Mouse (Mus musculus) bone marrow, adult 2 months (tissue): ENCODE results near the gene Gm14327. TPM values are rescaled to one million over a fixed set of nuclear protein-coding genes. Genes with fewer than 3 reads are reported as not detected.
"Not testable (repeated sequence)": the region's sequence is repeated elsewhere in the genome, so short reads cannot be mapped to it uniquely, and the experiment has no call there.

Experiments
- H3K27ac ChIP-seq: fragments of 200-500 bp; 2 replicates; pipeline ENCODE4 v1.5.1; 2012; ENCODE audit warnings: low read depth, mild to moderate bottlenecking, control low read depth, inconsistent platforms, low read length; ENCODE audit not compliant: control insufficient read depth, poor library complexity, insufficient read depth
- H3K4me1 ChIP-seq: fragments of 200-500 bp; 2 replicates; pipeline ENCODE4 v1.6.1; 2011; ENCODE audit warnings: low read length; ENCODE audit not compliant: control insufficient read depth, insufficient read depth
- H3K4me3 ChIP-seq: fragments of 200-500 bp; replicated peaks from 2 replicates; pipeline ENCODE3; 2011; ENCODE audit warnings: mild to moderate bottlenecking, low read depth, low read length, control low read depth; ENCODE audit not compliant: control insufficient read depth
- WGBS: fragments of 180-500 bp; shearing (Covaris S2); methylation state at CpG from one replicate; pipeline ENCODE4 v1.1.7; 2018; 5-methylcytosine and 5-hydroxymethylcytosine counted together
- polyA plus RNA-seq: library from polyadenylated mRNA; stranded (reverse); fragments of >200 nt; gene quantifications from 2 replicates; pipeline ENCODE4 v1.2.4, GENCODE M21; 2011; ENCODE audit warnings: low replicate concordance; ENCODE audit not compliant: missing spikeins, insufficient read depth, insufficient read length

Gene Gm14327
- polyA plus RNA-seq = not detected in 2 replicates

- H3K4me3 ChIP-seq, H3K4me1 ChIP-seq, H3K27ac ChIP-seq: not testable (repeated sequence)
- 48% methylated on average over 12 of the region's 13 CpGs for WGBS
These were observed at the start of gene Gm14327 for GRCm38 (mm10) chr2:177897046-177897578. Gene Gm14327 (plus strand): TSS chr2:177897096.

- H3K4me1 ChIP-seq, H3K4me3 ChIP-seq, H3K27ac ChIP-seq: not testable (repeated sequence)
- WGBS = 77% methylated on average over 2 of the region's 2 CpGs
These were observed 34.6 kb upstream of the Gm14327 start for GRCm38 (mm10) chr2:177862254-177862653.

- not testable (repeated sequence) for H3K4me1 ChIP-seq, H3K4me3 ChIP-seq, H3K27ac ChIP-seq
- 90% methylated on average over 14 of the region's 14 CpGs for WGBS
These were observed 9.2 kb upstream of the Gm14327 start for GRCm38 (mm10) chr2:177887743-177888142.

GRCm38 (mm10) chr2:177898171-177898570, 1.3 kb downstream of the Gm14327 start:
- WGBS = 60% methylated on average over 2 of the region's 3 CpGs
- H3K4me1 ChIP-seq, H3K4me3 ChIP-seq, H3K27ac ChIP-seq: not testable (repeated sequence)

- H3K4me1 ChIP-seq, H3K4me3 ChIP-seq, H3K27ac ChIP-seq: not testable (repeated sequence)
- 100% methylated on average over 4 of the region's 12 CpGs for WGBS
These were observed 6.4 kb downstream of the Gm14327 start for GRCm38 (mm10) chr2:177903276-177903675.

- H3K27ac ChIP-seq, H3K4me3 ChIP-seq, H3K4me1 ChIP-seq: not testable (repeated sequence)
- WGBS = 52% methylated on average over 4 of the region's 5 CpGs
These were observed 28.7 kb downstream of the Gm14327 start, which contains the start of gene Zfp972 for GRCm38 (mm10) chr2:177925563-177926103. Gene Zfp972 (minus strand): TSS chr2:177925613.

Other genes with a start within 250 kb of the Gm14327 start
- gene Gm14322, start 137.8 kb upstream of the Gm14327 start, polyA plus RNA-seq = 4.0 TPM in 1 of 2 replicates, not detected in the other
- gene Gm14325, start 56.8 kb upstream of the Gm14327 start, polyA plus RNA-seq = 4.5 TPM in 1 of 2 replicates, not detected in the other
- gene Zfp972, start 28.5 kb downstream of the Gm14327 start, polyA plus RNA-seq = not detected in 2 replicates
- gene Gm14326, start 60.2 kb downstream of the Gm14327 start, polyA plus RNA-seq = 3.9 and 6.4 TPM in 2 replicates
- gene Zfp971, start 126.2 kb downstream of the Gm14327 start, polyA plus RNA-seq = not detected in 2 replicates
- 1.6 TPM in 1 of 2 replicates, not detected in the other for gene Zfp931, start 181.4 kb downstream of the Gm14327 start, polyA plus RNA-seq
- gene Phactr3, start 221.9 kb downstream of the Gm14327 start, polyA plus RNA-seq = not detected in 2 replicates